In the genomic region with DNA sequence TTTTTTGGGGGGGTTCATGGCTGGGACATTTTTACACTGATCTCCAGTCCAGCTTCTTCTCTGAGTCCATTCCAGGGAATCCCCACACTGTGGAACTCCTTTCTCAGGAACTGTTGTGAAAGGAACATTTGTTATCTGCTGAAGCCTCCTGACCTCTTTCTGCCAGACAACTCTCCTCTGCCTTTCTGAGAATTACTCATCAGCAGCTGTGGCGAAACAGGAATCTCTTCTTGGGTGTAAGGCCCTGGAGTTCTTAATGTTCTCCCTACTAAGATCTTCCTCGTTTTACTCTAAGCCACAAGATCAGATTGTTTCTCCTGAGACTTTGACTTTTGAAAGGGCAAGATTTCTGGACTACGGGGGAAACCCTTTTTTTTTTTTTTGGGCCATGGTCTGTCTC, we compare ENCODE assay signal across 26 mouse cellular contexts.
DNase-seq lines count a peak whose midpoint lies in the region.
"Had no signal": no experiment of that assay in that cellular context is flagged by ENCODE, and none has a peak within 500 bp of the region (broad histone marks: within the 10 kb centered on the region; RNA-seq: fewer than 3 reads in every experiment).

No protein-coding gene starts in this region.

- 60% methylated on average over 3 of the region's 3 CpGs for WGBS in heart, embryonic 10.5 days

- peak; percentile 45 for DNase-seq in adrenal gland, adult 2 months
- no peak for DNase-seq in adrenal gland, adult 18-20 months (ENCODE audit: low spot score in 2 of 2)
- DNase-seq in heart, adult 8-10 months (ENCODE audit: low spot score), result peak; percentile 28
- DNase-seq in heart, embryonic 10.5 days (ENCODE audit: low spot score), result no peak
- peak; percentile 47 for DNase-seq in Muller cell, postnatal 12 days (ENCODE audit: inconsistent ontology term)
- DNase-seq in heart, postnatal 10 days, result peak; percentile 8 to 13
- no peak for DNase-seq in cerebellum, adult 8-10 months
- no peak for DNase-seq in thymus, postnatal 0 days (ENCODE audit: low spot score)
- DNase-seq: cerebellum, adult 18-20 months; cerebellum, postnatal 14 days; gastrocnemius, postnatal 14 days; kidney, adult 9 months; kidney, postnatal 10 days; layer of hippocampus, postnatal 36 days; left cerebral cortex, postnatal 4 days; liver, postnatal 0 days; right cerebral cortex, postnatal 14 days; thymus, postnatal 14 days had no signal

- H3K36me3 ChIP-seq in heart, embryonic 10.5 days, result no peaks in the 10 kb centered on the region
- H3K36me3 ChIP-seq: hindbrain, embryonic 13.5 days; liver, embryonic 12.5 days; midbrain, embryonic 12.5 days; neural tube, embryonic 12.5 days; stomach, embryonic 15.5 days had no signal

- H3K4me1 ChIP-seq in heart, embryonic 10.5 days, result peaks cover 11% of the 10 kb centered on the region
- H3K4me1 ChIP-seq: liver, embryonic 12.5 days; stomach, embryonic 15.5 days had no signal

- intact Hi-C loops in heart, postnatal 10 days (cut with DNase I), result no loop called here

- no peak overlapping the region for H3K4me3 ChIP-seq in heart, embryonic 10.5 days
- H3K4me3 ChIP-seq: heart, adult 2 months; hindbrain, embryonic 13.5 days; liver, embryonic 12.5 days; midbrain, embryonic 12.5 days; myocyte; neural tube, embryonic 12.5 days; stomach, embryonic 15.5 days had no signal

- H3K27me3 ChIP-seq in heart, embryonic 10.5 days (ENCODE audit: insufficient read depth, poor library complexity, severe bottlenecking), result no peaks in the 10 kb centered on the region
- H3K27me3 ChIP-seq: CH12.LX; hindbrain, embryonic 13.5 days; liver, embryonic 12.5 days; midbrain, embryonic 12.5 days; neural tube, embryonic 12.5 days; stomach, embryonic 15.5 days had no signal

- no peak overlapping the region for H3K27ac ChIP-seq in heart, embryonic 10.5 days
- H3K27ac ChIP-seq: heart, adult 2 months; hindbrain, embryonic 13.5 days; liver, embryonic 12.5 days; midbrain, embryonic 12.5 days; neural tube, embryonic 12.5 days; stomach, embryonic 15.5 days had no signal

- no peaks in the 10 kb centered on the region for H3K9me3 ChIP-seq in heart, embryonic 10.5 days
- H3K9me3 ChIP-seq: hindbrain, embryonic 13.5 days; liver, embryonic 12.5 days; midbrain, embryonic 12.5 days; neural tube, embryonic 12.5 days; stomach, embryonic 15.5 days had no signal

Comparison
In these comparisons a context has a peak if more than half of its experiments do, and no peak if none do; other contexts are left out.
1. DNase-seq: peak in adrenal gland, adult 2 months (single experiment), heart, adult 8-10 months (single experiment), Muller cell, postnatal 12 days (single experiment) and heart, postnatal 10 days (2 of 2); none in adrenal gland, adult 18-20 months (0 of 2), heart, embryonic 10.5 days (single experiment), cerebellum, adult 8-10 months (single experiment) and thymus, postnatal 0 days (single experiment).